Mouse (Mus musculus): ENCODE measurements around the gene Kpna3. TPM values are rescaled to one million over a fixed set of nuclear protein-coding genes. Genes with fewer than 3 reads are reported as not detected.
"Not testable (repeated sequence)": the region's sequence is repeated elsewhere in the genome, so short reads cannot be mapped to it uniquely, and the experiment has no call there.

The Kpna3 gene
- polyA plus RNA-seq, 1 experiment from 2014 or later: 61.1 TPM

GRCm38 (mm10) chr14:61339381-61339780, 100.3 kb downstream of the Kpna3 start:
- Histone ChIP-seq H3K36me3 (no peaks in the 10 kb centered on the region), H3K4me3 (replicated peaks) (no peak overlapping the region), H3K9ac (replicated peaks) (no peak overlapping the region), H3K4me2 (no peak overlapping the region), H3K4me1 (no peaks in the 10 kb centered on the region), H3K27ac (replicated peaks) (no peak overlapping the region), H3K27me3 (replicated peaks) (no peaks in the 10 kb centered on the region), H3K9me3 (replicated peaks) (no peaks in the 10 kb centered on the region)
- 92% methylated on average over 4 of the region's 4 CpGs for WGBS
- ATAC-seq (ENCODE audit: low FRiP score): no peak

GRCm38 (mm10) chr14:61330996-61331561, 108.6 kb downstream of the Kpna3 start:
- peak; percentile 78 for ATAC-seq (ENCODE audit: low FRiP score)
- 0 out of 2 replicates have a peak overlapping the region, but pooled peaks have one; percentile 20 for H3K9ac ChIP-seq (replicated peaks)

GRCm38 (mm10) chr14:61330591-61330990, 109.1 kb downstream of the Kpna3 start:
- 42% methylated on average over 11 of the region's 11 CpGs for whole genome bisulfite sequencing
- Histone ChIP-seq H3K27ac (replicated peaks) (peak overlapping the region; percentile 67), H3K36me3 (no peaks in the 10 kb centered on the region), H3K27me3 (replicated peaks) (no peaks in the 10 kb centered on the region), H3K9me3 (replicated peaks) (no peaks in the 10 kb centered on the region), H3K9ac (replicated peaks) (no peak overlapping the region), H3K4me2 (peak overlapping the region; percentile 44), H3K4me3 (replicated peaks) (no peak overlapping the region), H3K4me1 (peaks cover 14% of the 10 kb centered on the region)
- ATAC-seq (ENCODE audit: low FRiP score): peak; percentile 48

More at GRCm38 (mm10) chr14:61330996-61331561, 108.6 kb downstream of the Kpna3 start:
- WGBS: 8% methylated on average over 13 of the region's 13 CpGs
- Histone ChIP-seq H3K9me3 (replicated peaks) (no peaks in the 10 kb centered on the region), H3K4me3 (replicated peaks) (no peak overlapping the region), H3K4me2 (peak overlapping the region; percentile 44), H3K27me3 (replicated peaks) (no peaks in the 10 kb centered on the region), H3K4me1 (peaks cover 14% of the 10 kb centered on the region), H3K36me3 (no peaks in the 10 kb centered on the region), H3K27ac (replicated peaks) (peak overlapping the region; percentile 67)

- Histone ChIP-seq H3K36me3 (no peaks in the 10 kb centered on the region), H3K27me3 (replicated peaks) (no peaks in the 10 kb centered on the region), H3K4me1 (peaks cover 14% of the 10 kb centered on the region), H3K9ac (replicated peaks) (peak overlapping the region; percentile 41), H3K9me3 (replicated peaks) (no peaks in the 10 kb centered on the region; the same call in 1 of the 2 replicates), H3K27ac (replicated peaks) (peak overlapping the region; percentile 85), H3K4me2 (peak overlapping the region; percentile 55), H3K4me3 (replicated peaks) (peak overlapping the region; percentile 25)
- 26% methylated on average over 19 of the region's 19 CpGs for WGBS
- ATAC-seq (ENCODE audit: low FRiP score): peak; percentile 87
Measured at GRCm38 (mm10) chr14:61327618-61328450, 111.8 kb downstream of the Kpna3 start.

- ATAC-seq (ENCODE audit: low FRiP score); H3K4me2 ChIP-seq; H3K9ac ChIP-seq (replicated peaks); H3K36me3 ChIP-seq; H3K27ac ChIP-seq (replicated peaks); H3K4me3 ChIP-seq (replicated peaks); H3K27me3 ChIP-seq (replicated peaks); H3K9me3 ChIP-seq (replicated peaks): not testable (repeated sequence)
- H3K4me1 ChIP-seq: peaks cover 14% of the 10 kb centered on the region
- 20% methylated on average over 6 of the region's 6 CpGs for WGBS
Measured at GRCm38 (mm10) chr14:61327007-61327406, 112.7 kb downstream of the Kpna3 start.

GRCm38 (mm10) chr14:61322740-61323139, 116.9 kb downstream of the Kpna3 start:
- peaks cover 5% of the 10 kb centered on the region; the same call in 1 of the 2 replicates for H3K4me1 ChIP-seq
- no peak overlapping the region for H3K9ac ChIP-seq (replicated peaks)
- H3K36me3 ChIP-seq: no peaks in the 10 kb centered on the region
- H3K4me3 ChIP-seq (replicated peaks): no peak overlapping the region
- no peak for ATAC-seq (ENCODE audit: low FRiP score)
- WGBS: 95% methylated on average over 1 of the region's 1 CpGs
- no peak overlapping the region for H3K27ac ChIP-seq (replicated peaks)
- H3K4me2 ChIP-seq: no peak overlapping the region
- H3K27me3 ChIP-seq (replicated peaks): no peaks in the 10 kb centered on the region
- H3K9me3 ChIP-seq (replicated peaks): no peaks in the 10 kb centered on the region; the same call in 1 of the 2 replicates

GRCm38 (mm10) chr14:61321200-61321599, 118.5 kb downstream of the Kpna3 start:
- Histone ChIP-seq H3K36me3 (no peaks in the 10 kb centered on the region), H3K9ac (replicated peaks) (no peak overlapping the region), H3K4me1 (no peaks in the 10 kb centered on the region), H3K27me3 (replicated peaks) (no peaks in the 10 kb centered on the region), H3K9me3 (replicated peaks) (no peaks in the 10 kb centered on the region; the same call in 1 of the 2 replicates), H3K4me3 (replicated peaks) (no peak overlapping the region), H3K27ac (replicated peaks) (no peak overlapping the region), H3K4me2 (no peak overlapping the region)
- no peak for ATAC-seq (ENCODE audit: low FRiP score)
- WGBS: 94% methylated on average over 4 of the region's 4 CpGs

- no peak overlapping the region for H3K4me3 ChIP-seq (replicated peaks)
- 87% methylated on average over 1 of the region's 1 CpGs for WGBS
- no peaks in the 10 kb centered on the region for H3K36me3 ChIP-seq
- H3K4me2 ChIP-seq: no peak overlapping the region
- H3K4me1 ChIP-seq: no peaks in the 10 kb centered on the region
- no peaks in the 10 kb centered on the region for H3K27me3 ChIP-seq (replicated peaks)
- H3K27ac ChIP-seq (replicated peaks): no peak overlapping the region
- no peaks in the 10 kb centered on the region; the same call in 1 of the 2 replicates for H3K9me3 ChIP-seq (replicated peaks)
- ATAC-seq (ENCODE audit: low FRiP score): no peak
- H3K9ac ChIP-seq (replicated peaks): no peak overlapping the region
Measured at GRCm38 (mm10) chr14:61320765-61321164, 118.9 kb downstream of the Kpna3 start.

GRCm38 (mm10) chr14:61316861-61317260, 122.8 kb downstream of the Kpna3 start:
- H3K36me3 ChIP-seq: no peaks in the 10 kb centered on the region
- no peak overlapping the region for H3K4me2 ChIP-seq
- 48% methylated on average over 4 of the region's 4 CpGs for WGBS
- no peak overlapping the region for H3K27ac ChIP-seq (replicated peaks)
- H3K4me3 ChIP-seq (replicated peaks): no peak overlapping the region
- H3K27me3 ChIP-seq (replicated peaks): no peaks in the 10 kb centered on the region
- no peaks in the 10 kb centered on the region for H3K4me1 ChIP-seq
- H3K9me3 ChIP-seq (replicated peaks): no peaks in the 10 kb centered on the region
- H3K9ac ChIP-seq (replicated peaks): no peak overlapping the region
- no peak for ATAC-seq (ENCODE audit: low FRiP score)

Other genes with a start within 250 kb of the Kpna3 start
- gene Sgcg, start 181.4 kb downstream of the Kpna3 start, polyA plus RNA-seq (2015; fragmentation: Nextera tagmentation; extraction: Ambion mirVana): 1.0 and 1.1 TPM in 2 replicates
- 0.77 and 1.3 TPM in 2 replicates for gene Arl11, start 130.1 kb downstream of the Kpna3 start, polyA plus RNA-seq (2015; fragmentation: Nextera tagmentation; extraction: Ambion mirVana)
- gene Ebpl, start 79.4 kb downstream of the Kpna3 start, polyA plus RNA-seq (2015; fragmentation: Nextera tagmentation; extraction: Ambion mirVana): 12.0 and 12.8 TPM in 2 replicates
- 59.5 and 60.6 TPM in 2 replicates for gene Spryd7, start 117.0 kb upstream of the Kpna3 start, polyA plus RNA-seq (2015; fragmentation: Nextera tagmentation; extraction: Ambion mirVana)
- 38.2 and 44.8 TPM in 2 replicates for gene Trim13, start 158.4 kb upstream of the Kpna3 start, polyA plus RNA-seq (2015; fragmentation: Nextera tagmentation; extraction: Ambion mirVana)
- 2.1 and 2.2 TPM in 2 replicates for gene Kcnrg, start 167.6 kb upstream of the Kpna3 start, polyA plus RNA-seq (2015; fragmentation: Nextera tagmentation; extraction: Ambion mirVana)

All from neural tube, embryonic 15.5 days (tissue).